Mouse (Mus musculus) liver, adult 2 months (tissue): Measurements from ENCODE around the gene Gm10320.

Experiments
- CTCF ChIP-seq: fragments of 200-500 bp; IDR thresholded peaks from 2 replicates; pipeline ENCODE4 v1.5.1; 2011; ENCODE audit warnings: low read depth, low read length, control low read depth
- POLR2A ChIP-seq: fragments of 200-500 bp; IDR thresholded peaks from 2 replicates; pipeline ENCODE4 v1.6.1; 2011; ENCODE audit warnings: low read length, control low read depth; ENCODE audit not compliant: insufficient read depth; ENCODE audit errors: extremely low read depth

DNA sequence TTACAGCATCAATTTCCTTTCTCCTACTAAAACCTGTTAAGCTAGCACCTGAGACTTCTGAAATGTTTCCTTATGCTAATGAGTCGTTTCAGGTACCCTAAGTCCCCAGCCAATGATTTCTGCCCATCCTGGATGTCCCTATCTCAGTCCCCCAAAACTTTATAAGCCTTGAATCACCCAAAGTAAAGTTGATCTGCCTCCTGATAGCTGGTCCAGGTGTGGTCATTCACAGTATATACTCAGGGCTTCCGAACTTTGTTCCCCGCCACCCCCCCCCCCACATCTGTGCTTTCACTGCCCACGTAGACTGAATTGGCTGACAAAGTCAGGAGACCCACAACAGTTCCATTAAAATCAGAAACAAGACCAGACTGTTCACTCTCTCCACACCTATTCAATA lies 20.3 kb upstream of the Gm10320 start:
- TF ChIP-seq CTCF (no peak), POLR2A (no peak)
